ENCODE assay signal across 18 mouse cellular contexts in the genomic region with DNA sequence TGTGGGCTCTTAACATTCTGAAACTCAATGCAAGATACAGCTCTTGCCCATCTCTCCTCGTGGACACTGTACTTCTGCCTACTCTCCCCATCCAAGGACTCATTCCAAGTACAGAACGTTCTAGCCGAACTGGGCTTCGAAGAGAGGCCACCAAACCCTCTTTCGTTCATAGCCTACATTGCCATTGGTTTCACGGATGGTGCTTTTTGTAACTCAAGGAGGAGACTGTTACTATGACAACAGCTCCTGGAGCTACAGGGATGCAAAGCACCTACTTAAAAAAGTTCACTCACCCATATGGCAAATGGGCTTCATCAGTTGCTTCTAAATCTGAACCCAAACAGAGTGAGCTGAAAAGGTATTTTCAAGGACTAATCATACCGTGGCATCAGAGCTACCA.
"Had no signal": no experiment of that assay in that cellular context is flagged by ENCODE, and none has a peak within 500 bp of the region (broad histone marks: within the 10 kb centered on the region; RNA-seq: fewer than 3 reads in every experiment).

No protein-coding gene starts in this region.

- H3K9me3 ChIP-seq: midbrain, embryonic 10.5 days; midbrain, embryonic 13.5 days; midbrain, embryonic 15.5 days; neural tube, embryonic 13.5 days; neural tube, embryonic 15.5 days had no signal

- H3K4me3 ChIP-seq: midbrain, embryonic 10.5 days; midbrain, embryonic 13.5 days; midbrain, embryonic 15.5 days; myocyte; neural tube, embryonic 13.5 days; neural tube, embryonic 15.5 days had no signal

- ATAC-seq: midbrain, embryonic 13.5 days; midbrain, embryonic 15.5 days had no signal

- DNase-seq: lung, adult 18-20 months; lung, embryonic 14.5 days; lung, postnatal 10 days; lung, postnatal 4 days; retina, postnatal 1 day; right cerebral cortex, adult 18-20 months; right cerebral cortex, postnatal 25 days; right cerebral cortex, postnatal 4 days; spleen, adult 18-20 months; thymus, adult 2 months; thymus, postnatal 25 days; thymus, postnatal 4 days had no signal

- H3K4me1 ChIP-seq: midbrain, embryonic 10.5 days; midbrain, embryonic 13.5 days; midbrain, embryonic 15.5 days had no signal

- H3K27ac ChIP-seq: midbrain, embryonic 10.5 days; midbrain, embryonic 13.5 days; midbrain, embryonic 15.5 days; neural tube, embryonic 13.5 days; neural tube, embryonic 15.5 days had no signal

- H3K27me3 ChIP-seq: midbrain, embryonic 13.5 days; midbrain, embryonic 15.5 days; neural tube, embryonic 13.5 days; neural tube, embryonic 15.5 days had no signal

- H3K36me3 ChIP-seq: midbrain, embryonic 10.5 days; midbrain, embryonic 13.5 days; midbrain, embryonic 15.5 days; neural tube, embryonic 13.5 days; neural tube, embryonic 15.5 days had no signal
